Mouse (Mus musculus): ENCODE data around the gene Pank4.

Pank4 gene

DNA sequence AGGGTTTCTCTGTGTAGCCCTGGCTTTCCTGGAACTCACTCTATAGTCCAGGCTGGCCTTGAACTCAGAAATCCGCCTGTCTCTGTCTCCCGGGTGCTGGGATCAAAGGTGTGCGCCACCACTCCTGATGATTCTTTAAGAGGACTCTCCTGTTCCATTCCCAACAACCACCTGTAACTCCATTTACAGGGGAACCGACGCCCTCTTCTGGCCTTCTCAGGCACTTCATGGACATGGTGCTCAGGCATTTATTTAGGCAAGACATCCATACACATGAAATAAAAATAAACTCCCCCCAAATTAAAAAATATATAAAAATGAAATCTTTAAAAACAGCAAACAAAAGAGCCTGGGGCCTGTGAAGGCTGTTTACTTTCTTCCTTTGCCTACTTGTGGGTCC is 3.2 kb downstream of the Pank4 start:
- peak; percentile 70 for DNase-seq (ENCODE audit: low read depth)

DNA sequence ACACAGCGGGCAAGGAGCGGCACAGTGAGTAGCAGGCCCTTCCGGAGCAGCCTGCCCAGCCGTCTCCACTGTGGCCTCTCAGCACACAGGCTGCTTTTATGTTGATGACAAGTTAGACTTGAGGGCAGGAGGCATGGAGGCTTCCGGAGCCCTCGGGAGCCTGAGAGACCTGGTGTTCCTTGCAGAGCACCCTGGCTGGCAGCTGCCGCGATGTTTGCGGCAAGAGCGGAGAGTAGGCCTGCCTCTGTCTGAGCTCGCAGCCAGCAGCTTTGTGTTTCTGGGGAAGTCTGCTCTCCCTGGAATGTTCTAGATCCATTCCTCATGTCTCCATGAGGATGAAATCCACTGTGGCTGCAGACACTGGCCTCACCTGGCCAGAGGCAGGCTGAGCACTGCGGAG is 8.6 kb downstream of the Pank4 start:
- no peak for DNase-seq (ENCODE audit: low read depth)

GRCm38 (mm10) chr4:154974163-154974611 is 10.3 kb downstream of the Pank4 start:
- no peak for DNase-seq (ENCODE audit: low read depth)

DNA sequence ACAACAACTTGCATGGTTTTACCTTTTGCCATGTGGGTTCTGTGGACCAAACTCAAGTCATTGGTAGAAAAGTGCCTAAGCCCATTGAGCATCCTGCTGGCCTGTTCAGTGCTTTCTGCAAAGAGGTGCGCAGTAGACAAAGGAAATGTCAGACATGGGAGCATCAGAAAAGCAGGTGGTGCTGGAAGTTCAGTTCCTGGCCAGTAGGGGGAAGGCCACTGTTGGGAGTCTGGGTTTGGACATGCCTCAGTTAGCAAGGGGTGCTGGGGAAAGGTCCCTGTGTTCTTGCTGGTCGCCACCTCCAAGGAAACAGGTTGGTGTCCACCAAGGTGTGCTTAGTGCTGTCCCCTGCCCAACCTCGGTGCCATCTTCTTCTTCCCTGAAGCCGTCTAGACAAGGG is 16.2 kb downstream of the Pank4 start:
- DNase-seq (ENCODE audit: low read depth): peak; percentile 33

- no peak for DNase-seq (ENCODE audit: low read depth)
Observed at GRCm38 (mm10) chr4:154981076-154981475, 17.2 kb downstream of the Pank4 start.

- DNase-seq (ENCODE audit: low read depth): peak; percentile 64
Observed at GRCm38 (mm10) chr4:154981530-154981929, 17.6 kb downstream of the Pank4 start.

DNA sequence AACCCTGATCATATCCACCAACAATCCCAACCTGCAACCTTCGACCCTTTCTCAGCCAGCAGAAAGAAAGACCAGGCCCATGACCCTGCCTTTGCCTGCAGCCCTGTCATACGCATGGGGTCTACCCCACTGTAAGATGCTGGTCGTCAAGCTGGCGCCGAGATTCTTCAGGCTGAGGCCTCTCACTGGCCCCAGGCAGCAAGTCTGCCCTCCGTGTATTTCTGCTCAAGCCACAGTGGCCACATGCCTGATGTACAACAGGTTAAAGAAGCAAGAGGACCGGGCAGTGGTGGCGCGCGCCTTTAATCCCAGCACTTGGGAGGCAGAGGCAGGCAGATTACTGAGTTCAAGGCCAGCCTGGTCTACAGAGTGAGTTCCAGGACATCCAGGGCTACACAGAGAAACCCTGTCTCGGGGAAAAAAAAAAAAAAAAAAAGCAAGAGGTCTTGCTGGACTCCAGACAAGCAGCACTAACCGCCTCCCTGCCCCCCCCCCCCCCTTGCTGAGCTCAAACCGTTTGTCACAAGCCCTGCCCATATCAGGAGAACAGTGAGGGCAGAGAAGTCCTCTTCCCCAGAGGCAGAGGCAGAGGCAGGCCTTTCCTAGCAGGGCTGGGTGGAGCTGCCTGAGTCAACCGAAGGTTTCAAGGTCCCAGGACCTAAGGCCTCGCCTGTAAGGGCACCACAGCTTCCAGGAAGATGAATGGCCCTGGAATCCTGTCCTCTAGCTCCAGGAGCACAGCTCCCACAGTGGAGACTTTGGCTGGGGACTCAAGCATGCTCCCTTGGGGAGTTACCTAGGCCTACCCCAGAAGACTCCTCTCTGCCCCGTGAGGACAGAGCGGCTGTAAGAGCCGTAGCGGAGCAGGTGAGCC is 18.6 kb downstream of the Pank4 start:
- DNase-seq (ENCODE audit: low read depth): no peak

- no peak for DNase-seq (ENCODE audit: low read depth)
Observed at GRCm38 (mm10) chr4:154983767-154984166, 19.8 kb downstream of the Pank4 start.

DNA sequence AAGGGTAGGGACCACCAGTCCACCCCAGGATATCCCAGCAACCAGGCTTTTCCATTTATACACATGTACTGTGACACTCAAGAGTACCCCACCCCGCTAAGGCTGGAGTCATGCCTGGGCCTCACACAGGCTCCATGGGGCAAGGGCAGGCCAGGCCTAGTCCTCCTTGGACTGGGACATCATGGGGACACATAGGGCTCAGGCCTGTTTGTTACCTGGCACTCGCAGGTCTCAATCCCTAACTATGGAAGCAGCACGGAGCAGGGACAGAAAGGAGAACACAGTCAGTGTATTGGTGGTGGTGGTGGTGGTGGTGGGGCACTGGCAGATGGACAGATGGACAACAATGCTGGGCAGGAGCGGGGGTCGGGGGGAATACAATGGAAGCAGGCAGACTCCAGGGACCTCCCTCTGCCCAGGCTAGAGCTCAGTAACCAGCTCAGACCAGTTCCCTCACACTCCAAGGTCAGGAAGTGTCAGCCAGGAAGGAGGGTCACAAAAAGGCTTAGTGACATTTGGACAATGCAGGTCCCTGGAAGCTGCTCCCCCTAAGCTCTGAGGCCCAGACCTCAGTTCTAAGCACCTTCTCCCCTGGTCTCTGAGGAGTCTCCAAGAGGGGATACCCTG is 21.3 kb downstream of the Pank4 start:
- no peak for DNase-seq (ENCODE audit: low read depth)

GRCm38 (mm10) chr4:154986096-154986495 is 22.2 kb downstream of the Pank4 start:
- peak; percentile 70 for DNase-seq (ENCODE audit: low read depth)

GRCm38 (mm10) chr4:154986750-154987149 is 22.8 kb downstream of the Pank4 start:
- no peak for DNase-seq (ENCODE audit: low read depth)

DNA sequence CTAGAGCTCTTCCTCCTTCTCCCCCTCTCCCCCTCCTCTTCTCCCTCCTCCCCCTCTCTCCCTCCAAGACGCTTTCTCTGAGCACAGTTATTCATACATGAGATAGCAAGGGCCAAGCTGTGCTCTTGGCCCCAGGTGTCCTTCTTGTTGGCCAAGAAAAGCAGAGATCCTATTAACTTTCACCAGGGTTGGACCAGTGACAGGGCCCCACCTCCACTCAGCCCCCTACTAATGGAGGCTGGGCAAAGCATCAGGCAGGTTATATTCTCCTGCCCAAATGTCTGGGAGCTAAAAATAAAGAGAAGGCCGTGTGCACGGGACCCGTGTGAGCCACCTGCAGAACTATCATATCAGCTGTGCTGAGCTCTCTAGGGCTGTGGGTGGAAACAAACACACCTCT is 31.0 kb downstream of the Pank4 start:
- DNase-seq (ENCODE audit: low read depth): no peak

- no peak for DNase-seq (ENCODE audit: low read depth)
Observed at GRCm38 (mm10) chr4:154996572-154997154, 32.7 kb downstream of the Pank4 start.

GRCm38 (mm10) chr4:154999379-154999778 is 35.5 kb downstream of the Pank4 start:
- DNase-seq (ENCODE audit: low read depth): no peak

- DNase-seq (ENCODE audit: low read depth): no peak
Observed at GRCm38 (mm10) chr4:155005278-155005677, 41.4 kb downstream of the Pank4 start.

DNA sequence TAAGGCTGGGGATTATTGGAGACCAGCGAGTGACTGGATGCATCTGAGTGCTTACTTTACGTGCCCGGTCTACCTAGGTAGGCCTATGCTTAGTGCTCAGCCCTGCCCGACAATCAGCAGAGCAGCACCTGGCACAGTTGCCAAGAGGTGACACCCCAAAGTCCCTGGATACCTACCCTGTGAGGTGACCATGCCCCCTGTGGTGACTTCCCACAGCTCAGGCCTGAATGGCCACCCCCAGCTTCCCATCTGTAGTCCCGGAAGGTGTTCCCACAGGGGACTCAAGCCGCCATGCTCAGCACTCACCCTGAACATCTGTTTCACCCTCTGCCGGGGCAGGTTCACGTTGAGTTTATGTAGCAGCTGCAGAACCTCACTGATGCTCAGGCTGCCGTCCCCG is 42.4 kb downstream of the Pank4 start:
- DNase-seq (ENCODE audit: low read depth): no peak

DNA sequence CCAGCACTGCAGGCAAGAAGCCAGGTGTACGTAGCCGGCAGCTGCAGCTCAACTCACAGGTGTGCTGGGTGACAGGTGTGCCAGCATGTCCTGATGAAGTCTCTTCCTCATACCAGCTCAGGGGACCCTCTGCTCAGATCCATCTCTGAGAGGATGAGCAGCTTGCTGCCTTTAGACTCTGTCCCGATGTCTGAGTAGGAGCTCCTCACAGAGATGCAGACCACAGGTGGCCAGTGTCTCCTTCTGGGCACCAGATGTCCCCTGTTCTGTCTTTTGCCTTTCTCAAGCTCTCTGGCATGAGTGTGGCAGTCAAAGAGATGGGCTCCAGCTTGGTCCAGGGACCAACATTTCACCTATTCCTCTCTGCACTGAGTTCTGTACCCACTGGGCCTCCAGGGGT is 43.7 kb downstream of the Pank4 start:
- DNase-seq (ENCODE audit: low read depth): no peak

- no peak for DNase-seq (ENCODE audit: low read depth)
Observed at GRCm38 (mm10) chr4:155008075-155008474, 44.2 kb downstream of the Pank4 start.

GRCm38 (mm10) chr4:155009216-155009615 is 45.3 kb downstream of the Pank4 start:
- DNase-seq (ENCODE audit: low read depth): no peak

GRCm38 (mm10) chr4:155010870-155011269 is 46.9 kb downstream of the Pank4 start:
- DNase-seq (ENCODE audit: low read depth): no peak

DNA sequence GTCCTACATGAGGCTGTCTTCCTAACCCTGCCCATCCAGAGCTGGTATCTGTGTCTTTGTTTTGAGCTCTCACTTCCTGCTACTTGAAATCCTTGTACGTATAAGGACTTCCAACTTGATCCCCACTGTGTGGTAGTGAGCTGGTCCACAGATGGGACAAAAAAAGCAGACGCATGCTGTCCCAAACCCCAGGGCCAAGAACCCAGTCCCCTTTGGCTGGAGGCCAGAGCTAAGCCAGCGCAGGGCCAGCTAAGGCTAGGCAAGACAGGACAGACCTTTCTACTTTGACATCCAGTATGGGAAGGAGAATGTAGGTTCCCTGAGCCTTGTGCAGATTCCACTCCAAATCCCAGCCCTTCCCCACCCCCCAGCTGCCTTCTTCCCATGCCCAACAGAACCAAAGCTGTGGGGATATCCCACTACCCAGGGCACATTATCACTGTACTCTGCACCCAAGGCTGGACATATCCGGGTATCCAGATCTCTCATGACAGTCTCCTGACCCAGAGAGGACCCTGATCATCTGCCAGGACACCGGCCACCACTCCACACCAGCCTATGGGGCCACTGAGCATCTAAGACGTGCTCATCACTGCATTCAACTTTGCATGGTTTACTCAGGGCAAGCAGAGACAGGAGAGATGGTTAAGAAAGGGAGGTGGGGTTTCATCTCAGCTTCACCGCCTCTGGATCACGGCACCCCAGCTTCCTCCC is 47.5 kb downstream of the Pank4 start:
- no peak for DNase-seq (ENCODE audit: low read depth)

DNA sequence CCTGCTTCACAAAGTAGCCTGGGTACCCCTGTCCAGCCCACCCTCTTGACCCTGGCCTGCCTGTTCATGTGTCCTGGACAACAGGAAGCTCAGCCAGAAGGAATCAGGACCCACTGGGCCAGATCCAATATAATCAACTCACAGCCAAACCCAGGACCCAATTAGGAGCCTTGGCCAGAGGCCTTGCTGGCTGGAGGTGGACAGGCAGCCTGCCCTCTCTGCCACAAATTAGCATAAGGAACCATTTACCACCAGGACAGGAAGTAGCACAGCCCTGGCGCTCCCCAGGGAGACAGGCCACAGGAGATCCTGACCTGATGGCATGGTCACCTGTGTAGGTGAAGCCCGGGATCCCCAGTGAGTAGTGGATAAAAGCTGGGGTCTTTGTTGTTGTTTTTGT is 48.2 kb downstream of the Pank4 start:
- DNase-seq (ENCODE audit: low read depth): no peak
